Mouse (Mus musculus): ENCODE measurements around the gene Olfr1039.

- TF ChIP-seq CTCF (conservative IDR thresholded peaks at IDR 0.05; ENCODE audit: low read length) (no peak), POU5F1 (IDR thresholded peaks at IDR 0.05; ENCODE audit: borderline replicate concordance, low read length) (no peak), NANOG (IDR thresholded peaks at IDR 0.05; ENCODE audit: borderline replicate concordance, low read length) (no peak)
These were observed 10.9 kb upstream of the Olfr1039 start, which contains the start of gene Olfr1040 for GRCm38 (mm10) chr2:86146632-86147031.
